Comparison of ENCODE assay signal across 12 mouse cellular contexts in genomic region chr12:28889068-28889674, GRCm38 (mm10).
DNase-seq lines count a peak whose midpoint lies in the region; ATAC-seq and TF ChIP-seq lines count a peak whose summit lies in the region.
"Had no signal": no experiment of that assay in that cellular context is flagged by ENCODE, and none has a peak within 500 bp of the region (broad histone marks: within the 10 kb centered on the region; RNA-seq: fewer than 3 reads in every experiment).

No protein-coding gene starts in this region.

- WGBS in kidney, postnatal 0 days = 26% methylated on average over 7 of the region's 7 CpGs
- whole genome bisulfite sequencing in kidney, adult 2 months = 46% methylated on average over 7 of the region's 7 CpGs
- 33% methylated on average over 7 of the region's 7 CpGs for WGBS in hindbrain, embryonic 13.5 days
- WGBS in neural tube, embryonic 13.5 days = 27% methylated on average over 7 of the region's 7 CpGs
- WGBS in intestine, postnatal 0 days = 52% methylated on average over 7 of the region's 7 CpGs

- no peak for TF ChIP-seq POLR2A in kidney, adult 2 months (IDR thresholded peaks at IDR 0.05; ENCODE audit: low read depth, low read length)

- H3K9me3 ChIP-seq in kidney, postnatal 0 days (replicated peaks; ENCODE audit: low read length) = no peaks in the 10 kb centered on the region
- H3K9me3 ChIP-seq in hindbrain, embryonic 13.5 days = no peaks in the 10 kb centered on the region
- no peaks in the 10 kb centered on the region for H3K9me3 ChIP-seq in neural tube, embryonic 13.5 days
- H3K9me3 ChIP-seq in intestine, postnatal 0 days (ENCODE audit: control insufficient read depth) = no peaks in the 10 kb centered on the region
- H3K9me3 ChIP-seq: lung, embryonic 15.5 days had no signal

- TF ChIP-seq CTCF in kidney, postnatal 0 days (IDR thresholded peaks at IDR 0.05; ENCODE audit: low read depth) = no peak
- TF ChIP-seq CTCF in kidney, adult 2 months (conservative IDR thresholded peaks at IDR 0.05; ENCODE audit: insufficient read depth, insufficient read length, low read depth, low read length) = no peak
- TF ChIP-seq CTCF in intestine, postnatal 0 days (IDR thresholded peaks at IDR 0.05; ENCODE audit: low read depth) = no peak

- no peak overlapping the region for H3K27ac ChIP-seq in kidney, postnatal 0 days
- H3K27ac ChIP-seq in kidney, adult 2 months (ENCODE audit: insufficient read depth, low read depth, low read length) = no peak overlapping the region
- H3K27ac ChIP-seq in hindbrain, embryonic 13.5 days = peak overlapping the region; percentile 86
- peak overlapping the region; percentile 84 for H3K27ac ChIP-seq in neural tube, embryonic 13.5 days (replicated peaks)
- H3K27ac ChIP-seq in intestine, postnatal 0 days (ENCODE audit: low read depth, low read length) = no peak overlapping the region
- H3K27ac ChIP-seq: heart, adult 2 months; lung, embryonic 15.5 days had no signal

- peak; percentile 82 for DNase-seq in kidney, postnatal 0 days (ENCODE audit: low spot score)
- DNase-seq in kidney, adult 2 months = no peak
- DNase-seq in embryo, embryonic 10.5 days (ENCODE audit: low spot score) = peak; percentile 49
- no peak for DNase-seq in gastrocnemius, postnatal 14 days
- no peak for DNase-seq in urinary bladder, postnatal 4 days (ENCODE audit: low spot score in 2 of 2)
- DNase-seq: heart, adult 2 months; heart, postnatal 36 days had no signal

- no peak overlapping the region for H3K9ac ChIP-seq in kidney, postnatal 0 days (ENCODE audit: low read depth, low read length)
- H3K9ac ChIP-seq in hindbrain, embryonic 13.5 days = peak overlapping the region; percentile 4; the same call in 1 of the 2 replicates
- 0 out of 2 replicates have a peak overlapping the region, but pooled peaks have one; percentile 14 for H3K9ac ChIP-seq in neural tube, embryonic 13.5 days
- no peak overlapping the region for H3K9ac ChIP-seq in intestine, postnatal 0 days (ENCODE audit: low read depth, low read length)
- H3K9ac ChIP-seq: lung, embryonic 15.5 days had no signal

- intact Hi-C loops in gastrocnemius, postnatal 14 days (cut with DNase I; ENCODE audit: low total_unique reads) = no loop called here

- ATAC-seq in kidney, postnatal 0 days (replicated peaks; ENCODE audit: low FRiP score, low read depth) = peak; percentile 87
- ATAC-seq in hindbrain, embryonic 13.5 days (ENCODE audit: low FRiP score) = peak; percentile 82
- peak; percentile 75 for ATAC-seq in neural tube, embryonic 13.5 days (ENCODE audit: low read depth)
- no peak for ATAC-seq in intestine, postnatal 0 days

- no peaks in the 10 kb centered on the region for H3K4me1 ChIP-seq in kidney, postnatal 0 days (replicated peaks; ENCODE audit: insufficient read depth, low read length)
- no peaks in the 10 kb centered on the region for H3K4me1 ChIP-seq in kidney, adult 2 months (ENCODE audit: control insufficient read depth, insufficient read depth, low read length)
- peaks cover 37% of the 10 kb centered on the region for H3K4me1 ChIP-seq in hindbrain, embryonic 13.5 days (replicated peaks)
- H3K4me1 ChIP-seq in neural tube, embryonic 13.5 days (replicated peaks) = peaks cover 19% of the 10 kb centered on the region
- no peaks in the 10 kb centered on the region for H3K4me1 ChIP-seq in intestine, postnatal 0 days (replicated peaks; ENCODE audit: control insufficient read depth, insufficient read depth, low read length)
- H3K4me1 ChIP-seq: lung, embryonic 15.5 days had no signal

- no peak overlapping the region for H3K4me3 ChIP-seq in kidney, postnatal 0 days (replicated peaks; ENCODE audit: low read depth, low read length)
- no peak overlapping the region for H3K4me3 ChIP-seq in kidney, adult 2 months (ENCODE audit: insufficient read depth, low read depth, low read length)
- H3K4me3 ChIP-seq in hindbrain, embryonic 13.5 days = no peak overlapping the region
- no peak overlapping the region for H3K4me3 ChIP-seq in neural tube, embryonic 13.5 days
- no peak overlapping the region for H3K4me3 ChIP-seq in intestine, postnatal 0 days (ENCODE audit: low read depth, low read length)
- H3K4me3 ChIP-seq: heart, adult 2 months; lung, embryonic 15.5 days had no signal

- H3K36me3 ChIP-seq in kidney, postnatal 0 days (ENCODE audit: insufficient read depth, low read length) = no peaks in the 10 kb centered on the region
- H3K36me3 ChIP-seq in kidney, adult 2 months (ENCODE audit: control insufficient read depth, insufficient read depth, low read length) = no peaks in the 10 kb centered on the region
- H3K36me3 ChIP-seq in hindbrain, embryonic 13.5 days = no peaks in the 10 kb centered on the region
- H3K36me3 ChIP-seq in neural tube, embryonic 13.5 days = no peaks in the 10 kb centered on the region
- no peaks in the 10 kb centered on the region for H3K36me3 ChIP-seq in intestine, postnatal 0 days (ENCODE audit: control insufficient read depth, insufficient read depth)
- H3K36me3 ChIP-seq: lung, embryonic 15.5 days had no signal

- H3K4me2 ChIP-seq in kidney, postnatal 0 days (ENCODE audit: low read length) = no peak overlapping the region
- no peak overlapping the region for H3K4me2 ChIP-seq in hindbrain, embryonic 13.5 days
- no peak overlapping the region for H3K4me2 ChIP-seq in neural tube, embryonic 13.5 days
- no peak overlapping the region for H3K4me2 ChIP-seq in intestine, postnatal 0 days (replicated peaks; ENCODE audit: low read depth)
- H3K4me2 ChIP-seq: lung, embryonic 15.5 days had no signal

- H3K27me3 ChIP-seq in kidney, postnatal 0 days (ENCODE audit: insufficient read depth, low read length) = no peaks in the 10 kb centered on the region
- H3K27me3 ChIP-seq in kidney, adult 2 months (replicated peaks; ENCODE audit: control insufficient read depth, insufficient read depth, low read length) = no peaks in the 10 kb centered on the region
- no peaks in the 10 kb centered on the region for H3K27me3 ChIP-seq in hindbrain, embryonic 13.5 days
- no peaks in the 10 kb centered on the region for H3K27me3 ChIP-seq in neural tube, embryonic 13.5 days
- no peaks in the 10 kb centered on the region for H3K27me3 ChIP-seq in intestine, postnatal 0 days (replicated peaks; ENCODE audit: control insufficient read depth, insufficient read depth, low read length)
- H3K27me3 ChIP-seq: CH12.LX had no signal

Comparison
In these comparisons a context has a peak if more than half of its experiments do, and no peak if none do; other contexts are left out.
1. DNase-seq: peak in kidney, postnatal 0 days (single experiment) and embryo, embryonic 10.5 days (single experiment); none in kidney, adult 2 months (single experiment), gastrocnemius, postnatal 14 days (single experiment) and urinary bladder, postnatal 4 days (0 of 2).
2. H3K27ac ChIP-seq: peak in hindbrain, embryonic 13.5 days (single experiment) and neural tube, embryonic 13.5 days (single experiment); none in kidney, postnatal 0 days (single experiment), kidney, adult 2 months (single experiment) and intestine, postnatal 0 days (single experiment).
3. H3K9ac ChIP-seq: peak in hindbrain, embryonic 13.5 days (single experiment) and neural tube, embryonic 13.5 days (single experiment); none in kidney, postnatal 0 days (single experiment) and intestine, postnatal 0 days (single experiment).